Mouse (Mus musculus) layer of hippocampus, postnatal 10 days (tissue): Measurements from ENCODE around the gene Sox5. TPM values are rescaled to one million over a fixed set of nuclear protein-coding genes. Genes with fewer than 3 reads are reported as not detected.

ENCODE experiments used
- DNase-seq, 2 experiments: peaks; one replicate each; pipeline ENCODE4 v3.0.0; 2021; ENCODE audit warnings: low spot score in 2 of 2
- total RNA-seq, 2 experiments: library from RNA; stranded (reverse); gene quantifications; 2 replicates each; pipeline ENCODE4 v1.2.3; 2021

Sox5 gene
- total RNA-seq, 2 experiments from 2014 or later: 57.0 to 61.7 TPM

GRCm38 (mm10) chr6:144451631-144452030 is 330.1 kb downstream of the Sox5 start:
- no peak for DNase-seq

GRCm38 (mm10) chr6:144445761-144446373 is 335.9 kb downstream of the Sox5 start:
- no peak for DNase-seq

- no peak for DNase-seq
Measured at GRCm38 (mm10) chr6:144444367-144444766, 337.4 kb downstream of the Sox5 start.

GRCm38 (mm10) chr6:144443681-144444080 is 338.1 kb downstream of the Sox5 start:
- no peak for DNase-seq

- no peak for DNase-seq
Measured at GRCm38 (mm10) chr6:144429276-144429675, 352.5 kb downstream of the Sox5 start.

- no peak for DNase-seq
Measured at GRCm38 (mm10) chr6:144408030-144408429, 373.7 kb downstream of the Sox5 start.

- DNase-seq: no peak
Measured at GRCm38 (mm10) chr6:144398115-144398514, 383.7 kb downstream of the Sox5 start.

GRCm38 (mm10) chr6:144393151-144393550 is 388.6 kb downstream of the Sox5 start:
- no peak for DNase-seq

- no peak for DNase-seq
Measured at GRCm38 (mm10) chr6:144389333-144390054, 392.3 kb downstream of the Sox5 start.

GRCm38 (mm10) chr6:144387539-144388255 is 394.1 kb downstream of the Sox5 start:
- DNase-seq: no peak

GRCm38 (mm10) chr6:144380641-144381040 is 401.1 kb downstream of the Sox5 start:
- DNase-seq: no peak

GRCm38 (mm10) chr6:144380171-144380570 is 401.6 kb downstream of the Sox5 start:
- DNase-seq: no peak

- DNase-seq: no peak
Measured at GRCm38 (mm10) chr6:144374810-144375209, 407.0 kb downstream of the Sox5 start.

GRCm38 (mm10) chr6:144370699-144371098 is 411.1 kb downstream of the Sox5 start:
- no peak for DNase-seq

- peak in 1 of 2 experiments; percentile 10 for DNase-seq
Measured at GRCm38 (mm10) chr6:144367626-144368077, 414.1 kb downstream of the Sox5 start.

GRCm38 (mm10) chr6:144361267-144362038 is 420.3 kb downstream of the Sox5 start:
- no peak for DNase-seq

GRCm38 (mm10) chr6:144357081-144357480 is 424.7 kb downstream of the Sox5 start:
- DNase-seq: no peak

GRCm38 (mm10) chr6:144351049-144351448 is 430.7 kb downstream of the Sox5 start:
- DNase-seq: no peak

GRCm38 (mm10) chr6:144343338-144343737 is 438.4 kb downstream of the Sox5 start:
- peak; percentile 55 to 59 for DNase-seq

- DNase-seq: no peak
Measured at GRCm38 (mm10) chr6:144339554-144339953, 442.2 kb downstream of the Sox5 start.

- peak; percentile 20 to 47 for DNase-seq
Measured at GRCm38 (mm10) chr6:144339006-144339405, 442.8 kb downstream of the Sox5 start.
